Mouse (Mus musculus): ENCODE results near the gene Rnf39. TPM values are rescaled to one million over a fixed set of nuclear protein-coding genes. Genes with fewer than 3 reads are reported as not detected.

Rnf39 gene
- polyA plus RNA-seq, 1 experiment, result 0.07 TPM

- Histone ChIP-seq H3K27me3 (ENCODE audit: control insufficient read depth, insufficient read depth, insufficient read length) (no peaks in the 10 kb centered on the region), H3K4me3 (no peak overlapping the region), H3ac (ENCODE audit: control insufficient read depth, insufficient read length) (no peak overlapping the region), H3K36me3 (ENCODE audit: control insufficient read depth, insufficient read depth) (no peaks in the 10 kb centered on the region), H3K79me2 (ENCODE audit: control insufficient read depth, insufficient read depth) (no peaks in the 10 kb centered on the region), H3K4me2 (ENCODE audit: low read depth) (no peak overlapping the region)
- TF ChIP-seq POLR2A (IDR thresholded peaks at IDR 0.05; ENCODE audit: insufficient read length, low read depth) (no peak), MYOD1 (IDR thresholded peaks at IDR 0.05; ENCODE audit: control insufficient read depth in 1 of 3, insufficient read length in 2 of 3, low read depth in 2 of 3) (peak in 2 of 3 experiments; percentile 44 to 46), CEBPB (IDR thresholded peaks at IDR 0.05; ENCODE audit: insufficient read depth, poor library complexity, severe bottlenecking) (no peak), E2F4 (IDR thresholded peaks at IDR 0.05; ENCODE audit: insufficient read depth) (no peak), REST (IDR thresholded peaks at IDR 0.05; ENCODE audit: insufficient read depth, insufficient read length) (no peak), SRF (IDR thresholded peaks at IDR 0.05; ENCODE audit: control insufficient read depth, insufficient read length, low read depth) (no peak), TCF3 (IDR thresholded peaks at IDR 0.05; ENCODE audit: insufficient read length, low read depth) (no peak), MYOG (IDR thresholded peaks at IDR 0.05; ENCODE audit: control insufficient read depth in 1 of 3, insufficient read depth in 1 of 3, insufficient read length in 2 of 3, low read depth in 2 of 3) (peak in 2 of 3 experiments; percentile 54 to 55), MAX (IDR thresholded peaks at IDR 0.05; ENCODE audit: low read depth) (no peak), USF1 (IDR thresholded peaks at IDR 0.05; ENCODE audit: low read depth) (no peak), TCF12 (IDR thresholded peaks at IDR 0.05; ENCODE audit: insufficient read depth, poor library complexity, severe bottlenecking) (no peak), POLR2AphosphoS2 (IDR thresholded peaks at IDR 0.05; ENCODE audit: insufficient read length, low read depth) (no peak)
Measured at GRCm38 (mm10) chr17:36944121-36944775, 1.5 kb downstream of the Rnf39 start.

- H3K27me3 ChIP-seq (ENCODE audit: control insufficient read depth, insufficient read depth, insufficient read length), result no peaks in the 10 kb centered on the region
Measured at GRCm38 (mm10) chr17:36947051-36947819, 4.5 kb downstream of the Rnf39 start.

GRCm38 (mm10) chr17:36948286-36948685, 5.6 kb downstream of the Rnf39 start:
- Histone ChIP-seq H3K36me3 (ENCODE audit: control insufficient read depth, insufficient read depth) (no peaks in the 10 kb centered on the region), H3K27me3 (ENCODE audit: control insufficient read depth, insufficient read depth, insufficient read length) (no peaks in the 10 kb centered on the region), H3K79me2 (ENCODE audit: control insufficient read depth, insufficient read depth) (peaks cover 9% of the 10 kb centered on the region), H3K4me2 (ENCODE audit: low read depth) (no peak overlapping the region), H3K4me3 (no peak overlapping the region), H3ac (ENCODE audit: control insufficient read depth, insufficient read length) (no peak overlapping the region)
- TF ChIP-seq MYOD1 (IDR thresholded peaks at IDR 0.05; ENCODE audit: control insufficient read depth in 1 of 3, insufficient read length in 2 of 3, low read depth in 2 of 3), result no peak
- TF ChIP-seq POLR2AphosphoS2 (IDR thresholded peaks at IDR 0.05; ENCODE audit: insufficient read length, low read depth), result peak; percentile 14

More at GRCm38 (mm10) chr17:36947051-36947819, 4.5 kb downstream of the Rnf39 start:
- no peak overlapping the region for H3ac ChIP-seq (ENCODE audit: control insufficient read depth, insufficient read length)
- H3K36me3 ChIP-seq (ENCODE audit: control insufficient read depth, insufficient read depth), result no peaks in the 10 kb centered on the region
- peak overlapping the region; percentile 34 for H3K4me2 ChIP-seq (ENCODE audit: low read depth)
- peaks cover 9% of the 10 kb centered on the region for H3K79me2 ChIP-seq (ENCODE audit: control insufficient read depth, insufficient read depth)
- TF ChIP-seq TCF3 (IDR thresholded peaks at IDR 0.05; ENCODE audit: insufficient read length, low read depth), result no peak
- TF ChIP-seq POLR2AphosphoS2 (IDR thresholded peaks at IDR 0.05; ENCODE audit: insufficient read length, low read depth), result peak; percentile 82
- TF ChIP-seq MYOD1 (IDR thresholded peaks at IDR 0.05; ENCODE audit: control insufficient read depth in 1 of 3, insufficient read length in 2 of 3, low read depth in 2 of 3), result no peak
- TF ChIP-seq POLR2A (IDR thresholded peaks at IDR 0.05; ENCODE audit: insufficient read length, low read depth), result peak; percentile 28
- TF ChIP-seq SRF (IDR thresholded peaks at IDR 0.05; ENCODE audit: control insufficient read depth, insufficient read length, low read depth), result no peak
- H3K4me3 ChIP-seq, result no peak overlapping the region

GRCm38 (mm10) chr17:36949265-36949664, 6.5 kb downstream of the Rnf39 start:
- Histone ChIP-seq H3K4me2 (ENCODE audit: low read depth) (no peak overlapping the region), H3ac (ENCODE audit: control insufficient read depth, insufficient read length) (no peak overlapping the region), H3K4me3 (no peak overlapping the region), H3K36me3 (ENCODE audit: control insufficient read depth, insufficient read depth) (peaks cover 6% of the 10 kb centered on the region), H3K27me3 (ENCODE audit: control insufficient read depth, insufficient read depth, insufficient read length) (no peaks in the 10 kb centered on the region), H3K79me2 (ENCODE audit: control insufficient read depth, insufficient read depth) (peaks cover 9% of the 10 kb centered on the region)
- TF ChIP-seq POLR2A (IDR thresholded peaks at IDR 0.05; ENCODE audit: insufficient read length, low read depth) (no peak), USF1 (IDR thresholded peaks at IDR 0.05; ENCODE audit: low read depth) (no peak), MYOD1 (IDR thresholded peaks at IDR 0.05; ENCODE audit: control insufficient read depth in 1 of 3, insufficient read length in 2 of 3, low read depth in 2 of 3) (no peak), TCF12 (IDR thresholded peaks at IDR 0.05; ENCODE audit: insufficient read depth, poor library complexity, severe bottlenecking) (no peak), REST (IDR thresholded peaks at IDR 0.05; ENCODE audit: insufficient read depth, insufficient read length) (no peak), MYOG (IDR thresholded peaks at IDR 0.05; ENCODE audit: control insufficient read depth in 1 of 3, insufficient read depth in 1 of 3, insufficient read length in 2 of 3, low read depth in 2 of 3) (no peak), POLR2AphosphoS2 (IDR thresholded peaks at IDR 0.05; ENCODE audit: insufficient read length, low read depth) (no peak), TCF3 (IDR thresholded peaks at IDR 0.05; ENCODE audit: insufficient read length, low read depth) (no peak), MAX (IDR thresholded peaks at IDR 0.05; ENCODE audit: low read depth) (no peak), CEBPB (IDR thresholded peaks at IDR 0.05; ENCODE audit: insufficient read depth, poor library complexity, severe bottlenecking) (no peak), E2F4 (IDR thresholded peaks at IDR 0.05; ENCODE audit: insufficient read depth) (no peak), SRF (IDR thresholded peaks at IDR 0.05; ENCODE audit: control insufficient read depth, insufficient read length, low read depth) (no peak)

Data from myocyte (in vitro differentiated cells).